Mouse (Mus musculus): Measurements from ENCODE around the gene Sfxn2. TPM values are rescaled to one million over a fixed set of nuclear protein-coding genes. Genes with fewer than 3 reads are reported as not detected.
A peak's percentile ranks its signal among the peaks of the same experiment; 100 is the strongest.

Sfxn2 gene
- polyA plus RNA-seq, 1 experiment: 3.8 TPM

DNA sequence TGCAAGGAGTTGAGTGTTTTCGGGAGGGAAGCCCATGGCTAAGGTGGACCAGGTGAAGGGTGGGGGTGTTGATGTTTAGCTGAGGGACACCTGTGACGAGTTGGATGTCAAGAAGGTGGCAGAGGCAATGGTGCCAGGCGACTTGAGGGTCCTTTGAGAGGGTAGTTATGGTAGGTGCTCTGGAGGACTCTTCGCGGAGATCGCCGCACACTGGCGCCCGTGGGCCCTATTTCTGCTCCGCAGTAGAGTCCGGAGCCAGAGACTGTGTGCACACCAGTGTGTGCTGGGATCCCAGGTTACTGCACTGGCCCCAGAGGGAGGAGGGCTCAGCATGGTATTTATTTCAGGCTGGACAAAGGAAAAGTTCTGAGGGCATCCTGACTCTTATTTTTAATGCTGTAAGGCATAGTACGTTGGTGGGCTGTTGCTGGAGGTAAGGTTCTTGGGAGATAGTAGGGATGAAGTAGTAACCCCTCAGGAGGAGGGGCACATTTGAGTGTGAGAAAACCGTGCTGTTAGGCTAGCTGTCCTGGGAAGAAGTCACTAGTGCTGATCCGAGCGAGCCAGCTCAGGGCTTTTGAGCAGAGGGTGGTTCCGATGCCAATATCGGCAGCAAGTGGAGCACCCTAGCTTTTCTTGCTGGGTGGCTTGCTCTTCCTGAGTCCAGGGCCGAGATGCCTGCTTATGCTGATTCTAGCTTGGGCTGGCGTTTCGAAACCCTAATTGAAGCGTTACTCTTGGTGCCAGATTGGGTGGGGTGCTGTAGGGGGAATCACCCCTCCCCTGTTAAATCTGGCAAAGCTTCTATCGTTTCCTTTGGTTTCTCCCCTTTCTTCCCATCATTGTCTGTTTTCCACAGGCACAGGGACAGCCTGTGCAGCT is 26.5 kb downstream of the Sfxn2 start:
- Histone ChIP-seq H3K27ac (replicated peaks; ENCODE audit: low read depth, low read length) (peak overlapping the region; percentile 19), H3K4me1 (ENCODE audit: control insufficient read depth, insufficient read depth, insufficient read length, low read length) (peaks cover 14% of the 10 kb centered on the region), H3K4me3 (ENCODE audit: insufficient read depth, low read depth, low read length) (peak overlapping the region; percentile 76)

DNA sequence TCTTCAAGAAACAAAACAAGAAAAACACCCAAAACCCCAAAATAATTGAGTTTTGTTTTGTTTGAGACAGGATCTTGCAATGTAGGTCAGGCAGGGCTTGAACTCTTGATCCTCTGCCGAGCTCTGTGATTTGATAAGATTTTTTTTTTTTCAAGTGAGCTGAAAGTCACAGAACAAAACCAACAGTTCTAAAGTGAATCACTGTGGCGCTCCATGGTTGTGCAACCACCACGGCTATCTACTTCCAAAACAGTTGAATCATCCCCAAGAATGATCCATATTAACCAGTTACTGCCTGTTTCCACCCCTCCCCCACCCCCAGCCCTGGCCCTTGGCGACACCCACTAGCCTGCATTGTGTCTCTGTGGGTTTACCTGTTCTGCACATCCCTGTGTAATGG is 27.2 kb downstream of the Sfxn2 start:
- peak overlapping the region; percentile 76 for H3K4me3 ChIP-seq (ENCODE audit: insufficient read depth, low read depth, low read length)
- peaks cover 14% of the 10 kb centered on the region for H3K4me1 ChIP-seq (ENCODE audit: control insufficient read depth, insufficient read depth, insufficient read length, low read length)
- no peak overlapping the region for H3K27ac ChIP-seq (replicated peaks; ENCODE audit: low read depth, low read length)

DNA sequence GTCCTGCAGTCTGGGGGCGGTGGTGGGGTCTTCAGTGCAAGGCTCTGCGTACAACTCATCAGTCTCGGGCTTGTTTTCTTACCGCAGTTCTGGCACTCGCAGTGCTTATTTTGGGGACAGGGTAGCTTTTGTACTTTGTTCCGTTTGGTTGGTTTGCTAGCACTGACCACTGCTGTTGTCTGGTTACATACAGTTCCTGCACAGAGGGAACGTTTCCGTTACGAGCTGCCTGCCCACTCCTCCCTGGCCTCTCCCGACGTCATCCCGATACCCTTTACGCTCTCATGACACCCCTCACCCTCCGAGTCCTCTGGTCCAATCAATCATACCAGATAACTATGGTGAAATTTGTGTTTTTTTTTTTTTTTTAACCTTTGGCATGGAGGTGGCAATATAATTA is 28.3 kb downstream of the Sfxn2 start:
- Histone ChIP-seq H3K27ac (replicated peaks; ENCODE audit: low read depth, low read length) (no peak overlapping the region), H3K4me1 (ENCODE audit: control insufficient read depth, insufficient read depth, insufficient read length, low read length) (peaks cover 14% of the 10 kb centered on the region), H3K4me3 (ENCODE audit: insufficient read depth, low read depth, low read length) (no peak overlapping the region)

DNA sequence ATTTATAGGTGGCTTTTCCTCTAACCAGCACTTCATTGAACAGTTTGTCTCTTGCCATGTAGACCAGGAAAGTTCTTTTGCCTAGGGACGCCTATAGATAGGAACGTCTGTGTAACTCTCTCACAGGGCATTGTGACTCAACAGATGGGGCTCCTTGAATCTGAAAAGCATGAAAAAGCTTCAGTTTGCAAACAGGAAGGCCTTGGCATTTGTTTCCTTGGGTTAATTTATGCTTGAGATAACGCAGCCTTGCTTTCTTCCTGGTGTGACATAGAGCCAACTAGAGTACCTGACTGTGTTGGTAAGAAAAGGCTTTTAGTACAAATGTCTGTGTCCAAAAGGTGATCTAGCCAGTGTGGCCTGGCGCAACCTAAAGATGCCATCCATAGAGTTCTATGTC is 29.2 kb downstream of the Sfxn2 start:
- no peak overlapping the region for H3K27ac ChIP-seq (replicated peaks; ENCODE audit: low read depth, low read length)
- no peak overlapping the region for H3K4me3 ChIP-seq (ENCODE audit: insufficient read depth, low read depth, low read length)
- H3K4me1 ChIP-seq (ENCODE audit: control insufficient read depth, insufficient read depth, insufficient read length, low read length): peaks cover 14% of the 10 kb centered on the region

DNA sequence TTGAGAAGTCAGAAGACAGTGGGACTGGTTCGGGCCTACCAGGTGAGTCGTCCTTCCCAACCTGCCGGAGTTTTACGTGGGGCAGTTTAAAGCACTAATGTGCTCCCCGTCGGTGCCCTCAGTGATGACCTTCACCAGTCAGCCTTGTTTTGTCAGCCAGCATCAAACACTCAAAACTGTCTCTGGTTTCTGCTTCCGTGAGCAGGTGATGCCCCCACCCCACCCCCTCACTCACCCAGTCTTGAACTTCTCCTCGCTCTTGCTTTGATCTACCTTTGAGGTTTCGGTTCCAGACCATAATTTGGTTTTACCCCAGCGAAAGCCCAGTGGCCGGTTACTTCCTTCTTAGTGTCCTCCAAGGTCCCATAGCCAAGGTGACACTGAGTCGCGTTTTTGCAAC is 33.6 kb downstream of the Sfxn2 start:
- H3K4me1 ChIP-seq (ENCODE audit: control insufficient read depth, insufficient read depth, insufficient read length, low read length): peaks cover 8% of the 10 kb centered on the region
- H3K27ac ChIP-seq (replicated peaks; ENCODE audit: low read depth, low read length): no peak overlapping the region
- no peak overlapping the region for H3K4me3 ChIP-seq (ENCODE audit: insufficient read depth, low read depth, low read length)

DNA sequence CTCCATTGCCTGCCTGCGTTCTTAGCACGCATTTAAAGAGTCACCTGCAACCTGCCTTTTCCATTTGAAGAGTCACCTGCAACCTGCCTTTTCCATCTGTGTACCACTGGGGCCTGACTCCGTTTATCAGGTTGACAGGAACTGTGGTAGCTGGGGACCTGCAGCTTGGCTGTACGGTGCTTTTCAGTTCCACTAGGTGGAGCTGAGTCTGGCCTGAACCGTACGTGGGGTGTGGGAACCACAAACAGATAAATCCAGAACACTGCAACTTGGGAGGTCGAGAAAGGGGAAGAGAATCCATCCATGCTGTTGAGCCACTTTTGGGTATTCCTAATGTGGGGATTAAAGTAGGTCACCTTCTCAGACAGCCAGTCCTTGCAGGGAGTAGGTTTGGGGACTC is 34.3 kb downstream of the Sfxn2 start:
- Histone ChIP-seq H3K4me1 (ENCODE audit: control insufficient read depth, insufficient read depth, insufficient read length, low read length) (peaks cover 8% of the 10 kb centered on the region), H3K27ac (replicated peaks; ENCODE audit: low read depth, low read length) (no peak overlapping the region)

DNA sequence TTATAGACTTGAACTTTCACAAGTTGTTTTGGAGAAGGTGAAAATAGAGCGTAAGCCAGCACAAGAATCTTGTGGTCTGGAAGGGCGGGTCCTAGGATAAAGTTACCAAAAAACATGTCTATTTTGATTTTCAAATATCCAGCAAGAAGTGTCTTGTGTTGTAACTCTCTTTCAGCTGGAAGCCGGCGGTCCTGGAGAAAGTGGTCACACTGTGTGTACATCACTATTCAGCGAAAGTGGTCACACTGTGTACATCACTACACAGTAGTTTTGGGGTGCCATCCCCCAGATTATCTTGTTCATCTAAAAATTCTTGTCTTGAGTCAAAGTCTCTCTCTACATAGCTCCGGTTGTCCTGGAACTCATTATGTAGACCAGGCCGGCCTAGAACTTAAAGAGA is 35.0 kb downstream of the Sfxn2 start:
- H3K4me1 ChIP-seq (ENCODE audit: control insufficient read depth, insufficient read depth, insufficient read length, low read length): peaks cover 8% of the 10 kb centered on the region
- no peak overlapping the region for H3K4me3 ChIP-seq (ENCODE audit: insufficient read depth, low read depth, low read length)
- H3K27ac ChIP-seq (replicated peaks; ENCODE audit: low read depth, low read length): no peak overlapping the region

More for the DNA sequence above, 34.3 kb downstream of the Sfxn2 start:
- no peak overlapping the region for H3K4me3 ChIP-seq (ENCODE audit: insufficient read depth, low read depth, low read length)

DNA sequence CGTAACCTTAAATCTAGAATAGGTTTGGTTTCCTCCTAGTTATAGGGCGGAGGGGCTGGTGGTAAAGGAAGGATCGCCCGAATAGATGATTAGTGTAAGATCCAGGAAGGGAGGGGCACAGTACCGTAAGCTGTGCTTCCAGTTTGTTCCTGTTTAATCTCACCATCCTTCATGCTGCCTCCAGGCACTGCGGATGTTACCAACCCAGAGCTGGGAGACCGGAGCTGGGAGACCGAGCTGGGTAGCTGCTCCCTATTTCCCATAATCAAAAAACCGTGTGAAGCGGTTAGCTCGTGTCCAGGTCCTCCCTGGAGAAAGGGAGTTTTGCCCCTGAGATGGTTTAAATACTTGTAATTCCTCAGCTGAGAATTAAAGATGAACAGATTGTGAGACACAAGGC is 43.2 kb downstream of the Sfxn2 start:
- Histone ChIP-seq H3K4me1 (ENCODE audit: control insufficient read depth, insufficient read depth, insufficient read length, low read length) (peaks cover 37% of the 10 kb centered on the region), H3K27ac (replicated peaks; ENCODE audit: low read depth, low read length) (no peak overlapping the region), H3K4me3 (ENCODE audit: insufficient read depth, low read depth, low read length) (no peak overlapping the region)

DNA sequence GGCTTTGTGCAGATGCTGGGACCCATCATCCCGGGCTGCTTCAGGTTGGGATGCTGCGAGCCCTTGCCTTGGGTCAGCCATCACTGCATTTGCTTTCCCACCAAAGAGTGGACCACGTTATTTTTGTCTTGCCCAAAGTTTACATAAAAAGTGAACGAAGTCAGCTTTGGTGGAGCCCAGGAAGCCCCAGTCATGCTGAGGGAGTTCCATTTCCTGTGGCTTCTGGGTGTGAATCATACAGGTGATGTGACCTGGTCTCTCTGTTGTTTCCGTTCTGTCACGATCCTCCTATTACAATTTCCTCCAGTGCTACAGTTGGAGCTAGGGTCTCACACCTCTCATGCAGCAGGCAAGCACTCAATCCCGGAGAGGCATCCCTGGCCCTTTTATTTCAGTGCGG is 44.2 kb downstream of the Sfxn2 start:
- H3K4me1 ChIP-seq (ENCODE audit: control insufficient read depth, insufficient read depth, insufficient read length, low read length): peaks cover 46% of the 10 kb centered on the region
- H3K4me3 ChIP-seq (ENCODE audit: insufficient read depth, low read depth, low read length): no peak overlapping the region
- H3K27ac ChIP-seq (replicated peaks; ENCODE audit: low read depth, low read length): no peak overlapping the region

DNA sequence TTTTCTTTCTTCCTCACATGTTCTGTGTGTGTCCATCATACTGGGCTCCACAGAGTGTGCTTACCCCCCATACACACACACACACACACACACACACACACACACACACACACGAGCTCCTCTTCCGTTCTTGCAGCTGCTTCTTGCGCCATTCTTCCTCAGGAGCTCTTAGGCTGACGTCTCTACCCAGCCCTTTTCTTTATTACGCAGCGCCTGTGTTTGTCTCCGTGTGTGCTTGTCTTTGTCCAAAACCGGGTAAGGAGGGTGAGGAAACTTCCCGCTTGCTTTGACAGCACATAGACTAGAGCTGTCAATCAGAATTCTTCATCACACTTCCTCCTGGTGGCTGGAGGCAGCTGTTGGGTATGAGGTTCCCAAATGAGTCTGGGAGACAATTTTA is 45.2 kb downstream of the Sfxn2 start:
- Histone ChIP-seq H3K27ac (replicated peaks; ENCODE audit: low read depth, low read length) (no peak overlapping the region), H3K4me3 (ENCODE audit: insufficient read depth, low read depth, low read length) (no peak overlapping the region), H3K4me1 (ENCODE audit: control insufficient read depth, insufficient read depth, insufficient read length, low read length) (peaks cover 52% of the 10 kb centered on the region)

DNA sequence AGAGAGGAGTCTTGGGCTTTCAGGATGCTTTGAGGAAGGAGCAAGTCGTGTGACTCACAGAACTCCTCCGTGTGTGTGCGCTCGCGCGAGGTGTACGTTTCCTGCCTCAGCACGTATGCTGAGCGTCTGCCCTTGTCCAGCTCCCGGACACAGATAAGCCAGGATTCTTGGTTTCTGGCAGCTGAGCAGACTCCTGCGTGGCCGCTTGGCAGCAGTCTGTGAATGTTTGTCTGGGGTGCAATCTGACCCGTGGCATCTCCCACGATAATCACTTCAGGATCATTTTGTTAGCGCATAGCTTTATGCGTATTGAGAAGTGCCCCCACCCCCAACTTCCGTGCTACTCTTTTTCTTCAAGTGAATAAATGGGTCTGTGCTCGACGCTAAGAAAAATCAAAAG is 45.8 kb downstream of the Sfxn2 start:
- peaks cover 58% of the 10 kb centered on the region for H3K4me1 ChIP-seq (ENCODE audit: control insufficient read depth, insufficient read depth, insufficient read length, low read length)
- H3K4me3 ChIP-seq (ENCODE audit: insufficient read depth, low read depth, low read length): no peak overlapping the region
- H3K27ac ChIP-seq (replicated peaks; ENCODE audit: low read depth, low read length): no peak overlapping the region

DNA sequence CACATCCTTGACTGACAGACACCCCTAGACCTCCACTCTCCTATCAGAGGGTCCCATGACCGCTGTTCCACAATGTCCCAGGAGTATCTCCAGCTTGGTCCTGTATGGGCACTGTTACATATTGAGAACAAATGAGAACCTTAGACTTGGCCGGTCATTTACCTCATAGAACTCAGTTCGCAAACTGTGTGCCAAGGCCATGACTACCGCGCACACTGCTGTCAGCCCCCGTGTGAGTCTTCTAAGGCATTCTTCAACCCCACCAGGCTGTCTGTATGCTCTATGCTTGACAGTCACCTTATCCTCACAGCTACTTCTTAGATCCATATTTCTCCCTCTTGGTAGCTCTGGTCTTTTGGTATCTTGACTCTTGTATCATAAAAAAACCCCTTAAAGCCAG is 46.4 kb downstream of the Sfxn2 start:
- Histone ChIP-seq H3K27ac (replicated peaks; ENCODE audit: low read depth, low read length) (no peak overlapping the region), H3K4me3 (ENCODE audit: insufficient read depth, low read depth, low read length) (no peak overlapping the region), H3K4me1 (ENCODE audit: control insufficient read depth, insufficient read depth, insufficient read length, low read length) (peaks cover 62% of the 10 kb centered on the region)

DNA sequence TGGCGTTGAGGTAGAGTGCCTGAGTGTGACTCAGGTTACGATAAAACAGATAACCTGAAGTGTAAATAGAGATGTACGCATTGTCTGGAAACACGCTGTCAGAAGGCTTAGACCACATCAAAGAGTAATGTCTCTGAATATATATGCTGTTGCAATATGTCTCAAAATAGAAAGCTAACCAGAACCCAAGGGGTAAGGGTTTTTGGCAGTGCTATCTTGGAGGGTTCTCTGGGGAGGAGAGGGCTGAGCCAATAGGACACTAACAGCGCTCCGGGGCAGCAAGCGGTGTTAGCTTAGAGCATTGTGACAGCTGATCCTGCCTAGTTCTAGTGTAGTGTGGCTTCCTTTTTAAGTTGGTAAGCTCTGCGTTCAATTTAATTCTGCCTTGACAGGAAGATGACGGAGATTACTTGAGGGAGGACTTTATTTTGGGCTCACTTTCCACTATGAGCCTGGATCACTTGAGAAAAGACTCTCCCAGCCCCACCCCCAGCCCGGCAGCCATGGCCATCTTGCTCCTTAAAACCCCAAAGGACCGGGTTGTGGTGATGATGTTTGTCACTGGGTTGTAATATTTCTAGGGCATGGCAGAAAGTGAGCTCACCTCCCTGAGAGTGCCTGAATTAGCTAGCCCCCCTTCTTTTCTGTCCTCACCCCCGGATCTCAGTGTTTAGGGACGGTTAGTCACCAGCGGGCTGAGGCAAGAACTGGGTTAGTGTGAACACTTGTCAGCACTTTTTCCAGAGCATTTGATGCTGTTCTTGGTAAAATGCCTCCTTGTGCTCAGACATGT is 47.0 kb downstream of the Sfxn2 start:
- H3K4me1 ChIP-seq (ENCODE audit: control insufficient read depth, insufficient read depth, insufficient read length, low read length): peaks cover 69% of the 10 kb centered on the region
- no peak overlapping the region for H3K4me3 ChIP-seq (ENCODE audit: insufficient read depth, low read depth, low read length)
- peak overlapping the region; percentile 15; the same call in 1 of the 2 replicates for H3K27ac ChIP-seq (replicated peaks; ENCODE audit: low read depth, low read length)

DNA sequence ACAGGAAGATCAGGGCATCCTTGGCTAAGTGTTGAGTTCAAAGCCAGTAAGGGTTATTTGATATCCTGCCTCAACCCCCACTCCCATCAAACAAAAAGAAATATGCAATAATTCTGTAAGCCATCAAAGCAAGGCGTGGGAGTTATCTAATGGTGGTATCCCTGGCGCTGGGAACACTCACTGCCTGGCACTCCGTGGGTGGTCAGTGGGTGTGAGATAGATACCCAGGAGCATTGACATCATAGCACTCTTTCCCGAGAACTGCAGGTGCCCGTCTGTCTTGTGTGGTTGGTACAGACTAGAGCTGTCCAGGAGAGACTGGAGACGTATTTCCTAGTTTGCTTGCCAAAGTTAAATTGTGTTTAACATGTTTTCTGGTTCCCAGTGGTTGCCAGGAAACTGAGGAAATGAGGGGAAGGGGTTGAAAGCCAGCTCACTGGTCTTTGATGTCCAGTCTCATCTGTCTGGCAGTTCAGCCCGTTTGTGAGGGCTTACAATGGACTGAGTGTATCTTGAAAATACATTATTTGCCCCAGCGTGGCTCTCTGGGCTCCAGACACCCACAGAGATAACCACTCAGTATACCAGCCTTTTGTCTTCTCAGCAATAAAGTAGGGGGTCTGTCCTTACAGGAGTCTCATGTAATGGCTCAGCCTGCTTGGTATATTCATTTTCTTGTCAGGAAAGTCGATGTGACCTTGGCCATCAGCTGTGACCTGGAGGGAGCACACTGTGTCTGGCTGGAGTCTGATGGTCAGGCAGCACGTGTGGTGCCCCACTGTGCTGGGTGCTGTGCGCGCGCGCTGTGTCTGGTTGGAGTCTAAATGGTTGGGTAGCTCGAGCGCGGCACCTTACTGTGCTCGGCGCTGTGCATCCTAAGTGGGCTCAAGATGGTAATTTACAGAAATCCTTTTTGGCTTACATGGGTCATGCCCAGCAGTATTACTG is 48.3 kb downstream of the Sfxn2 start:
- H3K27ac ChIP-seq (replicated peaks; ENCODE audit: low read depth, low read length): no peak overlapping the region
- H3K4me1 ChIP-seq (ENCODE audit: control insufficient read depth, insufficient read depth, insufficient read length, low read length): peaks cover 62% of the 10 kb centered on the region
- no peak overlapping the region for H3K4me3 ChIP-seq (ENCODE audit: insufficient read depth, low read depth, low read length)

All from brown adipose tissue, adult 24 weeks (tissue).